Mouse (Mus musculus) heart, embryonic 14.5 days (tissue): ENCODE results near the gene Kansl1. TPM values are rescaled to one million over a fixed set of nuclear protein-coding genes. Genes with fewer than 3 reads are reported as not detected.

ENCODE experiments used
- ATAC-seq: fragments of 200-750 bp; cut with Nextera tagmentation; 2 replicates; pipeline ENCODE4 v1.8.0; 2017; ENCODE audit warnings: low read depth, moderate TSS enrichment; ENCODE audit not compliant: insufficient number of reproducible peaks, insufficient read depth, low FRiP score
- H3K27ac ChIP-seq, 2 experiments: fragments of 200-500 bp in 1 of 2; fragments of 300-500 bp in 1 of 2; sonication (generic) in 1 of 2; replicated peaks in 1 of 2; 2 replicates each; pipeline ENCODE4 v1.5.1; 2012 to 2014; ENCODE audit warnings: low read depth in 2 of 2, low read length in 2 of 2, control low read depth in 1 of 2, mild to moderate bottlenecking in 1 of 2, mixed read lengths in 1 of 2; ENCODE audit not compliant: control insufficient read depth in 1 of 2, insufficient read depth in 1 of 2
- H3K27me3 ChIP-seq: fragments of 300-500 bp; sonication (generic); 2 replicates; pipeline ENCODE4 v1.6.1; 2014; ENCODE audit warnings: mild to moderate bottlenecking, low read length, control low read depth; ENCODE audit not compliant: control insufficient read depth, insufficient read depth
- H3K36me3 ChIP-seq: fragments of 300-500 bp; sonication (generic); 2 replicates; pipeline ENCODE4 v1.6.1; 2014; ENCODE audit warnings: mild to moderate bottlenecking, control low read depth, low read length, mixed read lengths; ENCODE audit not compliant: control insufficient read depth, insufficient read depth
- H3K4me1 ChIP-seq, 2 experiments: fragments of 200-500 bp in 1 of 2; fragments of 300-500 bp in 1 of 2; sonication (generic) in 1 of 2; 2 replicates each; pipeline ENCODE4 v1.6.1; 2012 to 2014; ENCODE audit warnings: low read length in 2 of 2, control low read depth in 1 of 2, mixed read lengths in 1 of 2; ENCODE audit not compliant: control insufficient read depth in 2 of 2, insufficient read depth in 2 of 2
- H3K4me2 ChIP-seq: fragments of 300-500 bp; sonication (generic); 2 replicates; pipeline ENCODE4 v1.6.1; 2014; ENCODE audit warnings: mild to moderate bottlenecking, low read length
- H3K4me3 ChIP-seq, 2 experiments: fragments of 200-500 bp in 1 of 2; fragments of 300-500 bp in 1 of 2; sonication (generic) in 1 of 2; 2 replicates each; pipeline ENCODE4 v1.5.1; 2012 to 2014; ENCODE audit warnings: low read length in 2 of 2, mild to moderate bottlenecking in 2 of 2, control low read depth in 1 of 2, low read depth in 1 of 2, moderate library complexity in 1 of 2; ENCODE audit not compliant: control insufficient read depth in 1 of 2, insufficient read depth in 1 of 2
- H3K9ac ChIP-seq: fragments of 300-500 bp; sonication (generic); 2 replicates; pipeline ENCODE4 v1.6.1; 2014; ENCODE audit warnings: mild to moderate bottlenecking, low read length
- H3K9me3 ChIP-seq: fragments of 300-500 bp; sonication (generic); 2 replicates; pipeline ENCODE4 v1.6.1; 2016; ENCODE audit warnings: low read length, control low read depth; ENCODE audit not compliant: control insufficient read depth
- WGBS: fragments of 180-500 bp; shearing (Covaris S2); extraction: QIAGEN DNeasy Blood & Tissue Kit; methylation state at CpG from one replicate; pipeline ENCODE4 v1.1.7; 2014; 5-methylcytosine and 5-hydroxymethylcytosine counted together
- polyA plus RNA-seq: library from polyadenylated mRNA; unstranded; fragments of >200 nt; fragmentation: Nextera tagmentation; extraction: Ambion mirVana; gene quantifications from 2 replicates; pipeline ENCODE4 v1.2.1, GENCODE M21; 2014

Gene Kansl1
- 14.5 and 16.5 TPM in 2 replicates for polyA plus RNA-seq

DNA sequence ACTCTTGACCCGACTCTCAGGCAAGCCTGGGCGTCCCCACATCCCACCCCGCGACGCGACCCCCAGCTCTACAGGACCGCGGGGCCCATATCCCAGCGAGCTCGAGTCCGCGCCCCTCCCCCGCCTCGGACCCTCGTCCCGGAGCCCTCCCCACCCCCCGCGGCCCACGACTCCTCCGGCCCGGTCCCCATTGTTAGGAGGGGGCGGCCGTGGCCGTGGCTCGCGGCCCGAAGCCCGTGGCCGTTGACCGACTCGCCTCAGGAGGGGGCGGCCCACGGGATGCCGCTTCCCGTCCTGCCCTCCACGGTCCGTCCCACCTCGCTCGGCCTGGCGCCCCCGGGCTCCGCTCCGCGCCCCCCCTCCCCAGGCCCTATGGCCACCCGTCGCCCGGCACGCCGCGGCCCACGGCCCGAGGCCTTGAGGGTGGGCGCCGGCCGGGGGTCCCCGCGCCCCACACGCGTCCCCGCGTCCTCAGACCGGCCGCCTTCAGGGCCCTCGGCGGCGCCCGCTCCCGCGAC, at the start of gene Kansl1:
Gene Kansl1 (minus strand): TSS at position 111 of the 518 bp plus-strand sequence.
- H3K27ac ChIP-seq = peak within 1 kb of the TSS in 1 of 2 experiments; percentile 68; a peak in 2 of 4 replicates
- H3K4me2 ChIP-seq = peak within 1 kb of the TSS; percentile 75
- H3K4me1 ChIP-seq = peaks cover 0 to 16% of the 10 kb centered on the region in 2 experiments; a peak in 3 of 4 replicates
- H3K9me3 ChIP-seq = no peaks in the 10 kb centered on the region
- peak; percentile 73 for ATAC-seq
- H3K36me3 ChIP-seq = peaks cover 24% of the 10 kb centered on the region
- peak within 1 kb of the TSS; percentile 96 for H3K9ac ChIP-seq
- H3K27me3 ChIP-seq = no peaks in the 10 kb centered on the region
- peak within 1 kb of the TSS; percentile 95 to 99 for H3K4me3 ChIP-seq
- WGBS = under 1% methylated on average over 66 of the region's 69 CpGs

DNA sequence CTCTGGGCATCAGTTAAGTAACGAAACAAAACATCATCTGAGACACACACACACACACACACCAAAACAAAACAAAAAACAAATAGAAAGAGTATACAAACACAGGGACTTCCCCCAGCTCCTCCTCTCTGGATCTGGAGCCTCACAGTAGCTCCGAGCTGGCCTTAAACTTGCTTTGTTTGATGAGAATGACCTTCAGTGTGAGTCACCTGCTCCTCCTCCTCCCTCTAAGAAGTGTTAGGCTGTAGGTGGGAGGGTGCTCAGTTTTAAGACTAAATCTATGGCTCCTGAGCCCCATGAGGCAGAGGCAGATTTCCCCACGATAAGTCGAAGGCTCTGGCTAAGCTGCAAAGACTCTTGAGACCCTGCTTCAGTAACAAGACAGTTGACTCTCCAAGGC, 43.8 kb upstream of the Kansl1 start:
- Histone ChIP-seq H3K9ac (no peak overlapping the region), H3K4me1 (no peaks in the 10 kb centered on the region), H3K4me3 (no peak overlapping the region), H3K36me3 (peaks cover 97% of the 10 kb centered on the region), H3K27ac (no peak overlapping the region), H3K27me3 (no peaks in the 10 kb centered on the region), H3K4me2 (no peak overlapping the region), H3K9me3 (no peaks in the 10 kb centered on the region)
- no peak for ATAC-seq
- WGBS = 86% methylated on average over 4 of the region's 4 CpGs

DNA sequence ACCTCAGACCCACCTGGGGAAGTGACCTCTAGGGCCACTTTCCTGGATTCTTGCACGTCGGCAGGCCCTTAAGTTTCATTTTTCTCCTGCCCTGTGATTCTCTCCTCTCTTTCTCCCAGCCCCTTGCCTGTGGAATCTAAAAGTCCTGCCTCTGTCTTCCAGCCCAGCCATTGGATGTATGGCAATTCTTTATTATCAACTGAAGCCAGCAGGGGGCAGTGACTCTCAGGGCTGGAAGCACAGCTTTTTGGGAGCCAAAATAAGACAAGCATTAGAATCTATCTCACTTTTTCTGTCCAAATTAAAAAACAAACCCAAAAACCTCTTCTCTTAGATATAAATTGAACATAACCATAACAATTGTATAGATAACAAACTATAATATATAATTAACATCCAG, 41.9 kb upstream of the Kansl1 start:
- no peak overlapping the region for H3K4me2 ChIP-seq
- no peaks in the 10 kb centered on the region for H3K9me3 ChIP-seq
- ATAC-seq = no peak
- H3K4me1 ChIP-seq = no peaks in the 10 kb centered on the region
- no peak overlapping the region; a peak in 1 of 4 replicates for H3K27ac ChIP-seq
- no peak overlapping the region for H3K4me3 ChIP-seq
- WGBS = 81% methylated on average over 2 of the region's 2 CpGs
- no peaks in the 10 kb centered on the region for H3K27me3 ChIP-seq
- H3K36me3 ChIP-seq = peaks cover 97% of the 10 kb centered on the region
- H3K9ac ChIP-seq = no peak overlapping the region

DNA sequence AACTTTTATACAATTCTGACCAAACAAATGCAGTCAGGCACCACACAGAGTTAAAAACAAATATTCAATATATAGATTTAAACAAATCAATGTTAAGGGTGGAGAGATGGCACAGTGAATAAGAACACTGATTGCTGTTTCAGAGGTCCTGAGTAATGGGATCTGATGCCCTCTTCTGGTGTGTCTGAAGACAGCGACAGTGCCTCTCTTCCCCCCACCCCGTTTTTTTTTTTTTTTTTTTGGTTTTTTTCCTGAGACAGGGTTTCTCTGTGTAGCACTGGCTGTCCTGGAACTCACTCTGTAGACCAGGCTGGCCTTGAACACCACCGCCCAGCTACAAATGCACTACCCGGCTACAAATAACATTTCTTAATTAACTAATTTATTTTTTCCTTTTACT, 39.8 kb upstream of the Kansl1 start:
- ATAC-seq = no peak
- H3K27me3 ChIP-seq = no peaks in the 10 kb centered on the region
- H3K9ac ChIP-seq = no peak overlapping the region
- 82% methylated on average over 4 of the region's 4 CpGs for whole genome bisulfite sequencing
- no peak overlapping the region for H3K27ac ChIP-seq
- H3K9me3 ChIP-seq = no peaks in the 10 kb centered on the region
- no peaks in the 10 kb centered on the region for H3K4me1 ChIP-seq
- H3K4me2 ChIP-seq = no peak overlapping the region
- H3K4me3 ChIP-seq = no peak overlapping the region
- H3K36me3 ChIP-seq = peaks cover 94% of the 10 kb centered on the region

DNA sequence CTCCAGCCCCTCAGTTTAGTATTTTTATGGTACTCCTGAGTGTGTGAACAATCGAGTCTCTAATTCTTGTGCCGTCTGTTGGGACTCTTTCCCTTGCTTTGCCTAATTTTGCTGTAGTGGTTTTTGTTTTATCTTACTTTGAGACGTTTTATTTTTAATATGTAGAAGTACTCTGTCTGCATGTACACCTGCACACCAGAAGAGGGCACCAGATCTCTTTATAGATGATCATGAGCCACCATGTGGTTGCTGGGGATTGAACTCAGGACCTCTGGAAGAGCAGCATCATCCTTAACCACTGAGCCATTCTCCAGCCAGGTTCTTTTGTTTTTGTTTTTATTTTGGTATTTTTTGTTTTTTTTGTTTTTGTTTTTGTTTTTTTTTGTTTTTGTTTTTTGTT, 19.6 kb upstream of the Kansl1 start:
- no peak for ATAC-seq
- Histone ChIP-seq H3K36me3 (no peaks in the 10 kb centered on the region), H3K4me2 (no peak overlapping the region), H3K4me1 (no peaks in the 10 kb centered on the region), H3K27me3 (no peaks in the 10 kb centered on the region), H3K9me3 (no peaks in the 10 kb centered on the region), H3K9ac (no peak overlapping the region), H3K4me3 (no peak overlapping the region), H3K27ac (no peak overlapping the region)
- 83% methylated on average over 3 of the region's 3 CpGs for WGBS

DNA sequence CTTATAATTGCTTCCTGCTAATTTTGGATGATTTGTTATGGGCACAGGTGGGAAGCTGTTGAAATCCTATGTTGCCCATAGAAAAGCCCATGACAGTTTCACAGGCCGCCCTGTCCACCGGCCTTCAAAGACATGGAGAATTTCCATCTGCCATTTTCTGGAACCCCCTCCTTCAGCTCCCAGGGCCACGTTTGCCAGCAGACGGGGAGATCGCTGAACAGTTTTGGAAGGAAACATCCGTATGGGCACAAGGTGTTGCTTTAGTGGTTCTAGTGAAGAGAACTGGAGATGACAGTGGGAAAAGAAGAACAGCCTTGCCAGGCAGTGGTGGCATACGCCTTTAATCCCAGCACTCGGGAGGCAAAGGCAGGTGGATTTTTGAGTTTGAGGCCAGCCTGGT, 13.3 kb upstream of the Kansl1 start:
- H3K4me3 ChIP-seq = no peak overlapping the region
- H3K27ac ChIP-seq = no peak overlapping the region
- H3K36me3 ChIP-seq = no peaks in the 10 kb centered on the region
- H3K9ac ChIP-seq = no peak overlapping the region
- H3K9me3 ChIP-seq = no peaks in the 10 kb centered on the region
- 88% methylated on average over 8 of the region's 8 CpGs for WGBS
- ATAC-seq = no peak
- H3K4me2 ChIP-seq = no peak overlapping the region
- H3K27me3 ChIP-seq = no peaks in the 10 kb centered on the region
- H3K4me1 ChIP-seq = no peaks in the 10 kb centered on the region

DNA sequence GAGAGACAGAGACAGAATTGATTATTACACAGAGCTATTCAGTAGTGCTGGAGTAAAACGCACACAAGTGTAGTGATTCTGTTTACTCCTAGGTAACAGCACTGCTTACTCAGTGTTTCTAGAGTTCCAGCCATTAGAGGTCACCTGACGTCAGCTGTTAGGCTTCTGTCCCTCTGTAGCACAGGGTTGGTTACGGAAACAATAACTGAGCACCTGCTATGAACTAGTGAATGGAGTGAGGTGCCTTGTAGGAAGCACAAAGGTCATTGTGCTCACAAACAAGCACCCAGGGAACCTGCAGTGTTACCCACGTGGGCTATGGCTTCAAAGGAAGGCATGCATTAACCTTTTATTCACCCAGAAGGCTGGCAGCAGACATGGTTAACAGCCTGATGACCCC, 10.8 kb upstream of the Kansl1 start:
- Histone ChIP-seq H3K36me3 (no peaks in the 10 kb centered on the region), H3K9me3 (no peaks in the 10 kb centered on the region), H3K4me3 (no peak overlapping the region), H3K27me3 (no peaks in the 10 kb centered on the region), H3K9ac (no peak overlapping the region), H3K27ac (no peak overlapping the region), H3K4me2 (no peak overlapping the region), H3K4me1 (no peaks in the 10 kb centered on the region)
- no peak for ATAC-seq
- WGBS = 66% methylated on average over 4 of the region's 4 CpGs

DNA sequence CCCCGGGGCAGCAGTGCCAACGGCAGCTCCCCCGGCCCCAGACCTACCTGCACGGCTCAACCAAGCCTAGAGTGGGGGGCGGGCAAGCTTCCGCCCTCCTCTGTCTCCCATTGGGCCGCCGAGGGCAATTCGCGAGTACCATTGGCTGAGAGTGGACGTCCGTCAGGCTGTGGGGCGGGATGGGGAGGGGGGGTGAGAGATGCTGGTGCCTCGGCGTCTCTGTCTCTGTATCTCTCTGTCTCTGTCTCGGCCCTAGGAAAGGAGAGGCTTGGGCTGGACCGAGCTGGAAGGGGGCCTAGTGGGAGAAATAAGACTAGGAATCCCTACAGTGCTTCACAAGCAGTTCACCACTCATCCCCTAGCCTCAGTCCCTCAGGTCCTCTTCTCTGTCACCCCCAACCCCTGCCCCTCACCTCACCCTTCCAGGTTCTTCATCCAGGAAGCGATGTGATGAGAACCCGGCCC, 742 bp upstream of the Kansl1 start:
- ATAC-seq = peak; percentile 100
- Histone ChIP-seq H3K36me3 (peaks cover 21% of the 10 kb centered on the region), H3K4me3 (peak overlapping the region; percentile 95 to 99), H3K27ac (peak overlapping the region in 1 of 2 experiments; percentile 68; a peak in 2 of 4 replicates), H3K9me3 (no peaks in the 10 kb centered on the region), H3K27me3 (no peaks in the 10 kb centered on the region), H3K4me1 (peaks cover 0 to 14% of the 10 kb centered on the region in 2 experiments; a peak in 3 of 4 replicates), H3K4me2 (peak overlapping the region; percentile 75), H3K9ac (peak overlapping the region; percentile 96)
- under 1% methylated on average over 17 of the region's 19 CpGs for WGBS
